In the genomic region with DNA sequence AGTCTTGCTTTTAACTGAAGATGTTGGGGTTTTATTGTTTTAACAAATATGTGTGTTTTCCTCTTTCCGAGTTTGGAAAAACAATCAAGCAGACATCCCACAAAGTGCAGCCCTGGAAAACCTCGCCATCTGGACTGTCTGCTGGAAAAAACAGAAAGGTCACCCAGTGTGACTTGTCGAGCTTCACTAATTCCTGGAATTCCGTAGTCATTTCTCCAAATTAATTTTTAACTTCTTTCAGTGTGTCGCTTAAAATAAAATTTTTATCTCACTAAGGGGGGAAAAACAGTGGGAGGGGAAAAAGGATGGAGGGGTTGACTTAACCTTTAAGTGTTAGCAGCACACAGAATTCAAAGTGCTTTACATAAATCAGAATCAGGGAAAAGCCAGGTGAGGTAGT, we compare ENCODE assay signal across 17 mouse cellular contexts. TPM values are rescaled to one million over a fixed set of nuclear protein-coding genes. Genes with fewer than 3 reads are reported as not detected.
A peak's percentile ranks its signal among the peaks of the same experiment; 100 is the strongest.
DNase-seq lines count a peak whose midpoint lies in the region; ATAC-seq and TF ChIP-seq lines count a peak whose summit lies in the region.
"Had no signal": no experiment of that assay in that cellular context is flagged by ENCODE, and none has a peak within 500 bp of the region (broad histone marks: within the 10 kb centered on the region; RNA-seq: fewer than 3 reads in every experiment).

No protein-coding gene starts in this region.

- TF ChIP-seq CTCF in Patski (IDR thresholded peaks at IDR 0.05): no peak

- in situ Hi-C loops in Patski (cut with MboI; ENCODE audit: low pct_unique_long_range_greater_than_20kb): no loop called here

- no peaks in the 10 kb centered on the region for H3K27me3 ChIP-seq in Patski
- H3K27me3 ChIP-seq: forebrain, embryonic 13.5 days; limb, embryonic 15.5 days; midbrain, embryonic 12.5 days had no signal

- ATAC-seq in Patski: peak; percentile 66
- ATAC-seq: forebrain, embryonic 13.5 days; hindbrain, postnatal 0 days had no signal

- CTCF ChIA-PET in Patski (lab: Charles Lee): interaction anchor here (1.6 kb wide), 1 partner anchor 29 kb away, joined by 4 read pairs; no protein-coding TSS in a partner anchor

- peak; percentile 13 for DNase-seq in gastrocnemius, postnatal 25 days
- no peak for DNase-seq in gastrocnemius, postnatal 10 days
- DNase-seq in Patski (ENCODE audit: low read depth, low spot score): peak; percentile 92
- peak; percentile 85 for DNase-seq in kidney, adult 9 months
- DNase-seq in kidney, postnatal 4 days: peak; percentile 30 to 56
- DNase-seq in right cerebral cortex, postnatal 36 days (ENCODE audit: low spot score in 2 of 2): no peak
- no peak for DNase-seq in left cerebral cortex, postnatal 4 days
- DNase-seq: adrenal gland, adult 8-10 months; cerebellum, adult 18-20 months; lung, postnatal 14 days; right cerebral cortex, adult 18-20 months; thymus, postnatal 36 days had no signal

- POLR2A ChIA-PET in Patski (lab: Charles Lee): interaction anchor here (0.7 to 1.3 kb wide), 2 partner anchors 12 to 27 kb away, joined by 3 read pairs; no protein-coding TSS in a partner anchor

- intact Hi-C loops in left cerebral cortex, postnatal 4 days (cut with DNase I): no loop called here

RNA-seq across cellular contexts. Expression of a gene that starts 39.8 kb away (rescaled TPM):
- under 1 TPM; 0.56 to 0.74 TPM for total RNA-seq in gastrocnemius, postnatal 25 days (2021)
- total RNA-seq in gastrocnemius, postnatal 10 days (2021): 1 to 10 TPM; 2.9 to 3.5 TPM
- 0.04 TPM for polyA plus RNA-seq in Patski (2021)
- 1 to 10 TPM; 1.0 to 1.2 TPM for total RNA-seq in left cerebral cortex, postnatal 4 days (2021)
- polyA plus RNA-seq: C2C12 had no signal

Comparison
In these comparisons a context has a peak if more than half of its experiments do, and no peak if none do; other contexts are left out.
1. DNase-seq: peak in gastrocnemius, postnatal 25 days (single experiment), Patski (single experiment), kidney, adult 9 months (single experiment) and kidney, postnatal 4 days (2 of 2); none in gastrocnemius, postnatal 10 days (single experiment), right cerebral cortex, postnatal 36 days (0 of 2) and left cerebral cortex, postnatal 4 days (single experiment).